Mouse (Mus musculus): ENCODE results near the gene Lmbrd1. TPM values are rescaled to one million over a fixed set of nuclear protein-coding genes. Genes with fewer than 3 reads are reported as not detected.

Gene Lmbrd1
- polyA plus RNA-seq, 1 experiment from 2014 or later: 45.6 TPM

GRCm38 (mm10) chr1:24699320-24699719 lies 20.9 kb downstream of the Lmbrd1 start:
- Histone ChIP-seq H3K27me3 (ENCODE audit: control insufficient read depth, insufficient read depth, low read length) (no peaks in the 10 kb centered on the region), H3K4me3 (replicated peaks; ENCODE audit: low read depth, low read length) (no peak overlapping the region), H3K36me3 (ENCODE audit: control insufficient read depth, insufficient read depth, low read length) (peaks cover 5% of the 10 kb centered on the region; the same call in 1 of the 2 replicates), H3K4me2 (ENCODE audit: low read length) (no peak overlapping the region), H3K4me1 (ENCODE audit: control insufficient read depth, insufficient read depth, low read length) (no peaks in the 10 kb centered on the region), H3K9me3 (ENCODE audit: control insufficient read depth, low read length) (no peaks in the 10 kb centered on the region), H3K9ac (replicated peaks; ENCODE audit: low read length) (no peak overlapping the region), H3K27ac (replicated peaks; ENCODE audit: low read depth, low read length) (no peak overlapping the region)
- ATAC-seq (ENCODE audit: low FRiP score, low TSS enrichment) (no peak), DNase-seq (peak; percentile 37)
- 29% methylated on average over 9 of the region's 9 CpGs for WGBS

GRCm38 (mm10) chr1:24700241-24700640 lies 21.8 kb downstream of the Lmbrd1 start:
- 91% methylated on average over 5 of the region's 5 CpGs for WGBS
- Histone ChIP-seq H3K36me3 (ENCODE audit: control insufficient read depth, insufficient read depth, low read length) (0 out of 2 replicates have a peak, but pooled peaks cover under 1% of the 10 kb centered on the region), H3K4me1 (ENCODE audit: control insufficient read depth, insufficient read depth, low read length) (no peaks in the 10 kb centered on the region), H3K9me3 (ENCODE audit: control insufficient read depth, low read length) (no peaks in the 10 kb centered on the region), H3K4me2 (ENCODE audit: low read length) (no peak overlapping the region), H3K4me3 (replicated peaks; ENCODE audit: low read depth, low read length) (no peak overlapping the region), H3K9ac (replicated peaks; ENCODE audit: low read length) (no peak overlapping the region), H3K27me3 (ENCODE audit: control insufficient read depth, insufficient read depth, low read length) (no peaks in the 10 kb centered on the region), H3K27ac (replicated peaks; ENCODE audit: low read depth, low read length) (no peak overlapping the region)
- DNase-seq: no peak
- no peak for ATAC-seq (ENCODE audit: low FRiP score, low TSS enrichment)

- ATAC-seq (ENCODE audit: low FRiP score, low TSS enrichment): no peak
These were observed 25.4 kb downstream of the Lmbrd1 start for GRCm38 (mm10) chr1:24703821-24704220.

GRCm38 (mm10) chr1:24716301-24716700 lies 37.9 kb downstream of the Lmbrd1 start:
- ATAC-seq (ENCODE audit: low FRiP score, low TSS enrichment) (no peak), DNase-seq (no peak)
- Histone ChIP-seq H3K36me3 (ENCODE audit: control insufficient read depth, insufficient read depth, low read length) (peaks cover 18% of the 10 kb centered on the region), H3K27me3 (ENCODE audit: control insufficient read depth, insufficient read depth, low read length) (no peaks in the 10 kb centered on the region), H3K9ac (replicated peaks; ENCODE audit: low read length) (no peak overlapping the region), H3K4me3 (replicated peaks; ENCODE audit: low read depth, low read length) (no peak overlapping the region), H3K27ac (replicated peaks; ENCODE audit: low read depth, low read length) (no peak overlapping the region), H3K4me2 (ENCODE audit: low read length) (no peak overlapping the region), H3K9me3 (ENCODE audit: control insufficient read depth, low read length) (0 out of 2 replicates have a peak, but pooled peaks cover 3% of the 10 kb centered on the region), H3K4me1 (ENCODE audit: control insufficient read depth, insufficient read depth, low read length) (no peaks in the 10 kb centered on the region)
- 92% methylated on average over 4 of the region's 4 CpGs for WGBS

More at GRCm38 (mm10) chr1:24703821-24704220, 25.4 kb downstream of the Lmbrd1 start:
- no peak for DNase-seq
- 0 out of 2 replicates have a peak, but pooled peaks cover 9% of the 10 kb centered on the region for H3K36me3 ChIP-seq (ENCODE audit: control insufficient read depth, insufficient read depth, low read length)
- no peaks in the 10 kb centered on the region for H3K4me1 ChIP-seq (ENCODE audit: control insufficient read depth, insufficient read depth, low read length)
- H3K4me3 ChIP-seq (replicated peaks; ENCODE audit: low read depth, low read length): no peak overlapping the region
- H3K4me2 ChIP-seq (ENCODE audit: low read length): no peak overlapping the region
- no peaks in the 10 kb centered on the region for H3K9me3 ChIP-seq (ENCODE audit: control insufficient read depth, low read length)
- no peaks in the 10 kb centered on the region for H3K27me3 ChIP-seq (ENCODE audit: control insufficient read depth, insufficient read depth, low read length)
- H3K27ac ChIP-seq (replicated peaks; ENCODE audit: low read depth, low read length): no peak overlapping the region
- no peak overlapping the region for H3K9ac ChIP-seq (replicated peaks; ENCODE audit: low read length)
- 83% methylated on average over 6 of the region's 6 CpGs for whole genome bisulfite sequencing

- no peak overlapping the region for H3K9ac ChIP-seq (replicated peaks; ENCODE audit: low read length)
- peak; percentile 62 for DNase-seq
- no peaks in the 10 kb centered on the region for H3K4me1 ChIP-seq (ENCODE audit: control insufficient read depth, insufficient read depth, low read length)
- H3K36me3 ChIP-seq (ENCODE audit: control insufficient read depth, insufficient read depth, low read length): peaks cover 18% of the 10 kb centered on the region
- H3K4me2 ChIP-seq (ENCODE audit: low read length): no peak overlapping the region
- H3K27ac ChIP-seq (replicated peaks; ENCODE audit: low read depth, low read length): no peak overlapping the region
- WGBS: 63% methylated on average over 3 of the region's 3 CpGs
- H3K9me3 ChIP-seq (ENCODE audit: control insufficient read depth, low read length): 0 out of 2 replicates have a peak, but pooled peaks cover 3% of the 10 kb centered on the region
- no peak for ATAC-seq (ENCODE audit: low FRiP score, low TSS enrichment)
- no peaks in the 10 kb centered on the region for H3K27me3 ChIP-seq (ENCODE audit: control insufficient read depth, insufficient read depth, low read length)
- no peak overlapping the region for H3K4me3 ChIP-seq (replicated peaks; ENCODE audit: low read depth, low read length)
These were observed 41.2 kb downstream of the Lmbrd1 start for GRCm38 (mm10) chr1:24719621-24720020.

- no peak overlapping the region for H3K27ac ChIP-seq (replicated peaks; ENCODE audit: low read depth, low read length)
- 82% methylated on average over 1 of the region's 1 CpGs for WGBS
These were observed 41.8 kb downstream of the Lmbrd1 start for GRCm38 (mm10) chr1:24720209-24720608.

GRCm38 (mm10) chr1:24729784-24730183 lies 51.4 kb downstream of the Lmbrd1 start:
- Histone ChIP-seq H3K36me3 (ENCODE audit: control insufficient read depth, insufficient read depth, low read length) (peaks cover 51% of the 10 kb centered on the region), H3K27me3 (ENCODE audit: control insufficient read depth, insufficient read depth, low read length) (no peaks in the 10 kb centered on the region), H3K9ac (replicated peaks; ENCODE audit: low read length) (no peak overlapping the region), H3K4me2 (ENCODE audit: low read length) (no peak overlapping the region), H3K27ac (replicated peaks; ENCODE audit: low read depth, low read length) (no peak overlapping the region), H3K4me3 (replicated peaks; ENCODE audit: low read depth, low read length) (no peak overlapping the region), H3K9me3 (ENCODE audit: control insufficient read depth, low read length) (no peaks in the 10 kb centered on the region), H3K4me1 (ENCODE audit: control insufficient read depth, insufficient read depth, low read length) (no peaks in the 10 kb centered on the region)
- 96% methylated on average over 11 of the region's 11 CpGs for WGBS
- DNase-seq: no peak
- ATAC-seq (ENCODE audit: low FRiP score, low TSS enrichment): no peak

More at GRCm38 (mm10) chr1:24720209-24720608, 41.8 kb downstream of the Lmbrd1 start:
- Histone ChIP-seq H3K4me3 (replicated peaks; ENCODE audit: low read depth, low read length) (no peak overlapping the region), H3K9me3 (ENCODE audit: control insufficient read depth, low read length) (0 out of 2 replicates have a peak, but pooled peaks cover 3% of the 10 kb centered on the region), H3K4me1 (ENCODE audit: control insufficient read depth, insufficient read depth, low read length) (no peaks in the 10 kb centered on the region), H3K27me3 (ENCODE audit: control insufficient read depth, insufficient read depth, low read length) (no peaks in the 10 kb centered on the region), H3K4me2 (ENCODE audit: low read length) (no peak overlapping the region), H3K36me3 (ENCODE audit: control insufficient read depth, insufficient read depth, low read length) (peaks cover 12% of the 10 kb centered on the region), H3K9ac (replicated peaks; ENCODE audit: low read length) (no peak overlapping the region)
- DNase-seq: no peak
- no peak for ATAC-seq (ENCODE audit: low FRiP score, low TSS enrichment)

- H3K27ac ChIP-seq (replicated peaks; ENCODE audit: low read depth, low read length): no peak overlapping the region
- no peaks in the 10 kb centered on the region for H3K27me3 ChIP-seq (ENCODE audit: control insufficient read depth, insufficient read depth, low read length)
- no peaks in the 10 kb centered on the region for H3K4me1 ChIP-seq (ENCODE audit: control insufficient read depth, insufficient read depth, low read length)
- H3K36me3 ChIP-seq (ENCODE audit: control insufficient read depth, insufficient read depth, low read length): peaks cover 51% of the 10 kb centered on the region
- no peak overlapping the region for H3K4me2 ChIP-seq (ENCODE audit: low read length)
- DNase-seq: no peak
- ATAC-seq (ENCODE audit: low FRiP score, low TSS enrichment): no peak
- no peaks in the 10 kb centered on the region for H3K9me3 ChIP-seq (ENCODE audit: control insufficient read depth, low read length)
- H3K9ac ChIP-seq (replicated peaks; ENCODE audit: low read length): no peak overlapping the region
- WGBS: 98% methylated on average over 3 of the region's 3 CpGs
- no peak overlapping the region for H3K4me3 ChIP-seq (replicated peaks; ENCODE audit: low read depth, low read length)
These were observed 53.9 kb downstream of the Lmbrd1 start for GRCm38 (mm10) chr1:24732286-24732685.

GRCm38 (mm10) chr1:24734866-24735265 lies 56.4 kb downstream of the Lmbrd1 start:
- no peak overlapping the region for H3K4me2 ChIP-seq (ENCODE audit: low read length)
- H3K4me1 ChIP-seq (ENCODE audit: control insufficient read depth, insufficient read depth, low read length): no peaks in the 10 kb centered on the region
- peaks cover 34% of the 10 kb centered on the region for H3K36me3 ChIP-seq (ENCODE audit: control insufficient read depth, insufficient read depth, low read length)
- H3K27ac ChIP-seq (replicated peaks; ENCODE audit: low read depth, low read length): no peak overlapping the region
- ATAC-seq (ENCODE audit: low FRiP score, low TSS enrichment): no peak
- no peaks in the 10 kb centered on the region for H3K9me3 ChIP-seq (ENCODE audit: control insufficient read depth, low read length)
- WGBS: 85% methylated on average over 5 of the region's 5 CpGs
- no peak overlapping the region for H3K9ac ChIP-seq (replicated peaks; ENCODE audit: low read length)
- H3K27me3 ChIP-seq (ENCODE audit: control insufficient read depth, insufficient read depth, low read length): no peaks in the 10 kb centered on the region
- H3K4me3 ChIP-seq (replicated peaks; ENCODE audit: low read depth, low read length): no peak overlapping the region
- no peak for DNase-seq
